Comparison of ENCODE assay signal across 11 mouse cellular contexts in genomic region chr10:75779206-75780174, GRCm38 (mm10). TPM values are rescaled to one million over a fixed set of nuclear protein-coding genes. Genes with fewer than 3 reads are reported as not detected.
DNase-seq lines count a peak whose midpoint lies in the region; ATAC-seq and TF ChIP-seq lines count a peak whose summit lies in the region.
"Had no signal": no experiment of that assay in that cellular context is flagged by ENCODE, and none has a peak within 500 bp of the region (broad histone marks: within the 10 kb centered on the region; RNA-seq: fewer than 3 reads in every experiment).

No protein-coding gene starts in this region.

- peak overlapping the region; percentile 96 for H3K4me2 ChIP-seq in heart, embryonic 12.5 days
- peak overlapping the region; percentile 92 for H3K4me2 ChIP-seq in kidney, embryonic 14.5 days (replicated peaks; ENCODE audit: low read depth, low read length)

- no peaks in the 10 kb centered on the region for H3K9me3 ChIP-seq in heart, embryonic 12.5 days (replicated peaks)
- H3K9me3 ChIP-seq in kidney, embryonic 14.5 days (ENCODE audit: control insufficient read depth, low read length) = no peaks in the 10 kb centered on the region

- no peak overlapping the region for H3K27ac ChIP-seq in heart, embryonic 12.5 days (ENCODE audit: poor library complexity, severe bottlenecking)
- no peak overlapping the region for H3K27ac ChIP-seq in brown adipose tissue, adult 24 weeks (replicated peaks; ENCODE audit: low read depth, low read length)
- H3K27ac ChIP-seq in kidney, embryonic 14.5 days (ENCODE audit: low read depth, low read length) = peak overlapping the region; percentile 59; the same call in 1 of the 2 replicates

- H3K36me3 ChIP-seq in heart, embryonic 12.5 days = no peaks in the 10 kb centered on the region
- H3K36me3 ChIP-seq in kidney, embryonic 14.5 days (ENCODE audit: control insufficient read depth, insufficient read depth, low read length) = no peaks in the 10 kb centered on the region

- 0 out of 2 replicates have a peak overlapping the region, but pooled peaks have one; percentile 49 for H3K4me3 ChIP-seq in heart, embryonic 12.5 days
- peak overlapping the region; percentile 62; the same call in 1 of the 2 replicates for H3K4me3 ChIP-seq in brown adipose tissue, adult 24 weeks (ENCODE audit: insufficient read depth, low read depth, low read length)
- peak overlapping the region; percentile 54 for H3K4me3 ChIP-seq in kidney, embryonic 14.5 days (ENCODE audit: low read length)
- H3K4me3 ChIP-seq in lung, adult 2 months (replicated peaks; ENCODE audit: extremely low read depth, low read depth, low read length) = peak overlapping the region; percentile 3

- ATAC-seq in heart, embryonic 12.5 days (ENCODE audit: insufficient number of reproducible peaks, low FRiP score) = no peak
- peak; percentile 59 for ATAC-seq in kidney, embryonic 14.5 days (ENCODE audit: low FRiP score, low TSS enrichment)

- peaks cover 15% of the 10 kb centered on the region for H3K4me1 ChIP-seq in heart, embryonic 12.5 days (replicated peaks)
- H3K4me1 ChIP-seq in brown adipose tissue, adult 24 weeks (ENCODE audit: control insufficient read depth, insufficient read depth, insufficient read length, low read length) = peaks cover 5% of the 10 kb centered on the region; the same call in 1 of the 2 replicates
- H3K4me1 ChIP-seq in kidney, embryonic 14.5 days (ENCODE audit: control insufficient read depth, insufficient read depth, low read length) = no peaks in the 10 kb centered on the region; the same call in 1 of the 2 replicates
- H3K4me1 ChIP-seq in lung, adult 2 months (ENCODE audit: control insufficient read depth, insufficient read depth, low read length) = no peaks in the 10 kb centered on the region

- H3K27me3 ChIP-seq in heart, embryonic 12.5 days (replicated peaks) = peaks cover 34% of the 10 kb centered on the region
- H3K27me3 ChIP-seq in kidney, embryonic 14.5 days (ENCODE audit: control insufficient read depth, insufficient read depth, low read length) = no peaks in the 10 kb centered on the region

- no peak for TF ChIP-seq POLR2A in lung, adult 2 months (IDR thresholded peaks at IDR 0.05; ENCODE audit: borderline replicate concordance, extremely low read depth, low read depth, low read length)

- no peak for DNase-seq in heart, postnatal 14 days
- DNase-seq in lung, adult 2 months = peak; percentile 31
- DNase-seq in right cerebral cortex, adult 18-20 months = no peak
- no peak for DNase-seq in embryo, embryonic 11 days
- DNase-seq in ovary, postnatal 36 days (ENCODE audit: low spot score) = no peak
- DNase-seq: layer of hippocampus, adult 9-11 months had no signal

- H3K9ac ChIP-seq in heart, embryonic 12.5 days = no peak overlapping the region
- H3K9ac ChIP-seq in kidney, embryonic 14.5 days (ENCODE audit: low read depth, low read length) = no peak overlapping the region

- TF ChIP-seq CTCF in lung, adult 2 months (IDR thresholded peaks at IDR 0.05; ENCODE audit: insufficient read depth, low read length) = no peak

- 37% methylated on average over 15 of the region's 15 CpGs for WGBS in heart, embryonic 12.5 days
- WGBS in kidney, embryonic 14.5 days = 32% methylated on average over 15 of the region's 15 CpGs
- WGBS in lung, adult 2 months = 34% methylated on average over 15 of the region's 15 CpGs

- intact Hi-C loops in heart, postnatal 14 days (cut with DNase I) = no loop called here

RNA-seq across cellular contexts. Expression of gene Gm20441, which starts 1.3 kb away (rescaled TPM):
- not detected in 2 replicates for polyA plus RNA-seq in heart, embryonic 12.5 days (2016; fragmentation: Nextera tagmentation; extraction: Ambion mirVana)
- total RNA-seq in heart, postnatal 14 days (2021) = not detected
- not detected in 2 replicates for polyA plus RNA-seq in brown adipose tissue, adult 24 weeks (2012; ENCODE audit: insufficient read depth, insufficient read length, missing spikeins)
- polyA plus RNA-seq in kidney, embryonic 14.5 days (2014; fragmentation: Nextera tagmentation; extraction: Ambion mirVana) = not detected in 2 replicates
- not detected in 2 replicates for polyA plus RNA-seq in lung, adult 2 months (2012; rRNA removed)
- polyA plus RNA-seq: forebrain, embryonic 11.5 days; neural tube, embryonic 14.5 days had no signal

RNA-seq across cellular contexts. Expression of gene Gstt3, which starts 1.7 kb away (rescaled TPM):
- 2.7 and 3.2 TPM in 2 replicates for polyA plus RNA-seq in heart, embryonic 12.5 days (2016; fragmentation: Nextera tagmentation; extraction: Ambion mirVana)
- 1 to 10 TPM; 1.8 to 4.3 TPM for total RNA-seq in heart, postnatal 14 days (2021)
- polyA plus RNA-seq in brown adipose tissue, adult 24 weeks (2012; ENCODE audit: insufficient read depth, insufficient read length, missing spikeins) = 3.0 and 3.6 TPM in 2 replicates
- 29.7 and 43.4 TPM in 2 replicates for polyA plus RNA-seq in kidney, embryonic 14.5 days (2014; fragmentation: Nextera tagmentation; extraction: Ambion mirVana)
- polyA plus RNA-seq in lung, adult 2 months (2012; rRNA removed) = 47.8 and 63.7 TPM in 2 replicates
- polyA plus RNA-seq: neural tube, embryonic 14.5 days had no signal

RNA-seq across cellular contexts. Expression of gene Ddt, which starts 6.3 kb away (rescaled TPM):
- polyA plus RNA-seq in heart, embryonic 12.5 days (2016; fragmentation: Nextera tagmentation; extraction: Ambion mirVana) = 31.0 and 35.3 TPM in 2 replicates
- total RNA-seq in heart, postnatal 14 days (2021) = 10 to 100 TPM; 44.8 to 61.1 TPM
- 324 and 423 TPM in 2 replicates for polyA plus RNA-seq in brown adipose tissue, adult 24 weeks (2012; ENCODE audit: insufficient read depth, insufficient read length, missing spikeins)
- polyA plus RNA-seq in kidney, embryonic 14.5 days (2014; fragmentation: Nextera tagmentation; extraction: Ambion mirVana) = 75.7 and 90.4 TPM in 2 replicates
- polyA plus RNA-seq in lung, adult 2 months (2012; rRNA removed) = 59.7 and 65.3 TPM in 2 replicates

RNA-seq across cellular contexts. Expression of gene Cabin1, which starts 15.3 kb away (rescaled TPM):
- polyA plus RNA-seq in heart, embryonic 12.5 days (2016; fragmentation: Nextera tagmentation; extraction: Ambion mirVana) = 26.0 and 26.7 TPM in 2 replicates
- total RNA-seq in heart, postnatal 14 days (2021) = 10 to 100 TPM; 23.0 to 24.8 TPM
- 5.8 and 8.5 TPM in 2 replicates for polyA plus RNA-seq in brown adipose tissue, adult 24 weeks (2012; ENCODE audit: insufficient read depth, insufficient read length, missing spikeins)
- polyA plus RNA-seq in kidney, embryonic 14.5 days (2014; fragmentation: Nextera tagmentation; extraction: Ambion mirVana) = 32.3 and 37.7 TPM in 2 replicates
- polyA plus RNA-seq in lung, adult 2 months (2012; rRNA removed) = 53.6 and 65.0 TPM in 2 replicates

RNA-seq across cellular contexts. Expression of gene Gstt1, which starts 18.9 kb away (rescaled TPM):
- polyA plus RNA-seq in heart, embryonic 12.5 days (2016; fragmentation: Nextera tagmentation; extraction: Ambion mirVana) = 3.9 and 4.2 TPM in 2 replicates
- total RNA-seq in heart, postnatal 14 days (2021) = 1 to 10 TPM; 7.0 to 9.1 TPM
- 50.1 and 65.2 TPM in 2 replicates for polyA plus RNA-seq in brown adipose tissue, adult 24 weeks (2012; ENCODE audit: insufficient read depth, insufficient read length, missing spikeins)
- polyA plus RNA-seq in kidney, embryonic 14.5 days (2014; fragmentation: Nextera tagmentation; extraction: Ambion mirVana) = 10.6 and 12.1 TPM in 2 replicates
- 163 and 178 TPM in 2 replicates for polyA plus RNA-seq in lung, adult 2 months (2012; rRNA removed)

Comparison
In these comparisons a context has a peak if more than half of its experiments do, and no peak if none do; other contexts are left out.
1. H3K4me3 ChIP-seq: peak in every context shown above with its lines; median percentile 62 in brown adipose tissue, adult 24 weeks; 54 in kidney, embryonic 14.5 days; 49 in heart, embryonic 12.5 days; 3 in lung, adult 2 months.